Mouse (Mus musculus): ENCODE measurements at regions not wholly inside any gene's neighbourhood (a gene's known extent, or its start where the extent isn't known, plus 50 kb on each side); places are given as distances from the start of the nearest gene placed in this dataset.
"Not testable (repeated sequence)": the region's sequence is repeated elsewhere in the genome, so short reads cannot be mapped to it uniquely, and the experiment has no call there.

DNA sequence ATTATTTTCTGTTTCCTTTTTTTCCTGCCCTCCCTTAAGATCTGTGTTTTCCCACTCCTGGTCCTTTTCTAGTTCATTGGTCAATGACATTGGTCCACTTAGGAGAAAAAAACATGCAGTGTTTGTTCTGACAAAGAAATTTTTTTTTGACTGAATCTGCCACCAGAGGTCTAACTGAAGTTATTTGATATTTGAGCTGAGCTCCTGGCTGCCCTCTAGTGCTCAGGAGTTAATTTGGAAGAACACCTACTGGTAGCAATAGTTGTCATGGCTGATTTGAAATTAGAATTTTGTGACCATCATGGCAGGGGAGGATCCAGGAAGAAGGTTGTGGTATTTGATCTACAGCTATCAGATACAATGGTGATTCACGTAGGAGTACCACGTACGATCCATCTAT, 599.2 kb downstream of the Dad1 start:
- DNase-seq (ENCODE audit: extremely low read depth), result peak; percentile 2
- H3K4me1 ChIP-seq (ENCODE audit: control insufficient read depth in 1 of 2, insufficient read depth in 2 of 2); H3K36me3 ChIP-seq (replicated peaks in 1 of 2; ENCODE audit: control insufficient read depth in 1 of 2, insufficient read depth in 1 of 2, low read length in 1 of 2); dilution Hi-C loops (cut with MboI; ENCODE audit: extremely low pct_ligation_motif_present, extremely low pct_unique_long_range_greater_than_20kb, low sequenced_read_pairs); H3K4me2 ChIP-seq (ENCODE audit: insufficient read depth, low read depth, poor library complexity, severe bottlenecking); H3K4me3 ChIP-seq (replicated peaks in 1 of 3; ENCODE audit: low read depth in 2 of 3, low read length in 2 of 3, poor library complexity in 1 of 3); H3K9me3 ChIP-seq (replicated peaks; ENCODE audit: low read length); H3K27ac ChIP-seq (ENCODE audit: insufficient read depth, low read depth); in situ Hi-C loops (cut with MboI; ENCODE audit: low pct_ligation_motif_present, low pct_unique_long_range_greater_than_20kb, low sequenced_read_pairs); H3K9ac ChIP-seq (ENCODE audit: insufficient read depth, low read depth); H3K79me2 ChIP-seq (replicated peaks; ENCODE audit: control insufficient read depth, extremely low read depth, insufficient read depth, poor library complexity, severe bottlenecking); H3K27me3 ChIP-seq (replicated peaks): not testable (repeated sequence)
- TF ChIP-seq ZNF384 (IDR thresholded peaks at IDR 0.05; ENCODE audit: low read depth, low read length) (0 out of 2 replicates have a peak, but pooled peaks have one; percentile 36), SMC3 (IDR thresholded peaks at IDR 0.05; ENCODE audit: low read depth, low read length) (peak; percentile 44), CTCF (conservative IDR thresholded peaks at IDR 0.05 in 1 of 2, IDR thresholded peaks at IDR 0.05 in 1 of 2; ENCODE audit: low read depth in 2 of 2, low read length in 2 of 2) (peak in 1 of 2 experiments; percentile 72; a peak in 2 of 4 replicates)

DNA sequence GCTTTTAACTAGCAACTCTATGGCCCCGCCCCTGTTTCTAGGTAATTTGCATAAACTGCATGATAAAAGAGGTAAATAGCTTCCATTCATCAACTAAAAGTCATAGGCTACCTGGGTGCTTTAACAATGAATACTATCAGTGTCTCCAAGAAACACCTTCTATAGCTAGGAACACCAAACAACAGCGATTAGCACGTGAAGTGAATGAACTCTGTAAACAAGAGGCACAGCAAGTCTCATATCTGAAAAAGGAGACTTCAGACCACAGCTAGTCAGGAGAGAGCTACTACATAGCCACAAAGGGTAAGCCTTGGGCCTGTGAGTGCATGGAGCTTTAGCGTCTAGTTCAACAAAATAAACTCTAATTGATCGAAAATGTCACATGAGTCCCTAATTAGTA, 602.8 kb downstream of the Dad1 start:
- H3K9ac ChIP-seq (ENCODE audit: insufficient read depth, low read depth); H3K4me2 ChIP-seq (ENCODE audit: insufficient read depth, low read depth, poor library complexity, severe bottlenecking); H3K4me1 ChIP-seq (ENCODE audit: control insufficient read depth in 1 of 2, insufficient read depth in 2 of 2); H3K4me3 ChIP-seq (replicated peaks in 1 of 3; ENCODE audit: low read depth in 2 of 3, low read length in 2 of 3, poor library complexity in 1 of 3); H3K36me3 ChIP-seq (replicated peaks in 1 of 2; ENCODE audit: control insufficient read depth in 1 of 2, insufficient read depth in 1 of 2, low read length in 1 of 2); DNase-seq (ENCODE audit: extremely low read depth); dilution Hi-C loops (cut with MboI; ENCODE audit: extremely low pct_ligation_motif_present, extremely low pct_unique_long_range_greater_than_20kb, low sequenced_read_pairs); H3K27me3 ChIP-seq (replicated peaks); H3K27ac ChIP-seq (ENCODE audit: insufficient read depth, low read depth); in situ Hi-C loops (cut with MboI; ENCODE audit: low pct_ligation_motif_present, low pct_unique_long_range_greater_than_20kb, low sequenced_read_pairs); H3K9me3 ChIP-seq (replicated peaks; ENCODE audit: low read length); H3K79me2 ChIP-seq (replicated peaks; ENCODE audit: control insufficient read depth, extremely low read depth, insufficient read depth, poor library complexity, severe bottlenecking): not testable (repeated sequence)

DNA sequence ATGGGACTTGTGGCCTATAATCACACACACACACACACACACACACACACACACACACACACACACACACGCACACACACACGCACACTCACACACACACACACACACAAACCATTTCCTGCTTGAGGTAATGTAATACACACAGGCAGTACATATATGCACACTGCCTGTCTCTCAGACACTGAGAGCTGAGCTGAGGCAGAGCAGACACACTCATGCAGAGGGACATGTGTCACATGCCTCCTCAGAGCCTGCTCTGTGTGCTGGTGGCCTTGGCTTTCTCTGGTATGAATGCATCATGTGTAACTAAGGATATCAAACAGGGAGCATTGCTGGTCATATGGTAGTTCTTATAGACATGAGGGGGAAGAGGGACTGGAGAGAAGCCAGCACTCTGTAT, 604.7 kb downstream of the Dad1 start:
- H3K36me3 ChIP-seq (replicated peaks in 1 of 2; ENCODE audit: control insufficient read depth in 1 of 2, insufficient read depth in 1 of 2, low read length in 1 of 2); H3K27me3 ChIP-seq (replicated peaks); H3K79me2 ChIP-seq (replicated peaks; ENCODE audit: control insufficient read depth, extremely low read depth, insufficient read depth, poor library complexity, severe bottlenecking); dilution Hi-C loops (cut with MboI; ENCODE audit: extremely low pct_ligation_motif_present, extremely low pct_unique_long_range_greater_than_20kb, low sequenced_read_pairs); H3K4me1 ChIP-seq (ENCODE audit: control insufficient read depth in 1 of 2, insufficient read depth in 2 of 2); H3K27ac ChIP-seq (ENCODE audit: insufficient read depth, low read depth); DNase-seq (ENCODE audit: extremely low read depth); H3K9ac ChIP-seq (ENCODE audit: insufficient read depth, low read depth); in situ Hi-C loops (cut with MboI; ENCODE audit: low pct_ligation_motif_present, low pct_unique_long_range_greater_than_20kb, low sequenced_read_pairs); H3K4me2 ChIP-seq (ENCODE audit: insufficient read depth, low read depth, poor library complexity, severe bottlenecking); H3K4me3 ChIP-seq (replicated peaks in 1 of 3; ENCODE audit: low read depth in 2 of 3, low read length in 2 of 3, poor library complexity in 1 of 3); H3K9me3 ChIP-seq (replicated peaks; ENCODE audit: low read length): not testable (repeated sequence)

GRCm38 (mm10) chr14:53640441-53640840, 613.5 kb downstream of the Dad1 start:
- H3K36me3 ChIP-seq (replicated peaks in 1 of 2; ENCODE audit: control insufficient read depth in 1 of 2, insufficient read depth in 1 of 2, low read length in 1 of 2); H3K27me3 ChIP-seq (replicated peaks); H3K4me2 ChIP-seq (ENCODE audit: insufficient read depth, low read depth, poor library complexity, severe bottlenecking); in situ Hi-C loops (cut with MboI; ENCODE audit: low pct_ligation_motif_present, low pct_unique_long_range_greater_than_20kb, low sequenced_read_pairs); dilution Hi-C loops (cut with MboI; ENCODE audit: extremely low pct_ligation_motif_present, extremely low pct_unique_long_range_greater_than_20kb, low sequenced_read_pairs); H3K79me2 ChIP-seq (replicated peaks; ENCODE audit: control insufficient read depth, extremely low read depth, insufficient read depth, poor library complexity, severe bottlenecking); H3K27ac ChIP-seq (ENCODE audit: insufficient read depth, low read depth); H3K9me3 ChIP-seq (replicated peaks; ENCODE audit: low read length); H3K4me1 ChIP-seq (ENCODE audit: control insufficient read depth in 1 of 2, insufficient read depth in 2 of 2); H3K4me3 ChIP-seq (replicated peaks in 1 of 3; ENCODE audit: low read depth in 2 of 3, low read length in 2 of 3, poor library complexity in 1 of 3); H3K9ac ChIP-seq (ENCODE audit: insufficient read depth, low read depth); DNase-seq (ENCODE audit: extremely low read depth): not testable (repeated sequence)
